Mouse (Mus musculus) c-Kit-positive CD71-positive TER-119-negative erythroid progenitor cells, embryonic 14.5 days (primary cell): ENCODE measurements around the gene Emc10.

Source experiments
- DNase-seq: peaks from one replicate; pipeline ENCODE4 v3.0.0-alpha.2; 2013; ENCODE audit warnings: low read depth

Gene Emc10

GRCm38 (mm10) chr7:44525126-44525832 is 28.9 kb upstream of the Emc10 start:
- no peak for DNase-seq

- DNase-seq, result no peak
Observed at GRCm38 (mm10) chr7:44524502-44524901, 28.2 kb upstream of the Emc10 start, which contains the start of gene Mybpc2. Gene Mybpc2, minus strand, starts transcription at chr7:44524656.

- no peak for DNase-seq
Observed at GRCm38 (mm10) chr7:44523056-44523455, 26.7 kb upstream of the Emc10 start.

GRCm38 (mm10) chr7:44521710-44522109 is 25.4 kb upstream of the Emc10 start:
- DNase-seq, result no peak

GRCm38 (mm10) chr7:44520990-44521389 is 24.7 kb upstream of the Emc10 start:
- no peak for DNase-seq

GRCm38 (mm10) chr7:44519240-44519913 is 23.0 kb upstream of the Emc10 start:
- no peak for DNase-seq

- DNase-seq, result no peak
Observed at GRCm38 (mm10) chr7:44507491-44507890, 11.2 kb upstream of the Emc10 start.

GRCm38 (mm10) chr7:44501563-44502115 is 5.3 kb upstream of the Emc10 start:
- DNase-seq, result peak; percentile 50

- DNase-seq, result no peak
Observed at GRCm38 (mm10) chr7:44500046-44500445, 3.7 kb upstream of the Emc10 start.

GRCm38 (mm10) chr7:44498922-44499321 is 2.6 kb upstream of the Emc10 start:
- no peak for DNase-seq

GRCm38 (mm10) chr7:44497361-44498055 is 1.2 kb upstream of the Emc10 start:
- no peak for DNase-seq

- DNase-seq, result no peak
Observed at GRCm38 (mm10) chr7:44496771-44497109, 411 bp upstream of the Emc10 start.

- DNase-seq, result no peak
Observed at GRCm38 (mm10) chr7:44495086-44495485, 1.2 kb downstream of the Emc10 start.

- DNase-seq, result no peak
Observed at GRCm38 (mm10) chr7:44494681-44495080, 1.6 kb downstream of the Emc10 start.

GRCm38 (mm10) chr7:44492166-44492826 is 4.0 kb downstream of the Emc10 start:
- no peak for DNase-seq

GRCm38 (mm10) chr7:44491391-44491790 is 4.9 kb downstream of the Emc10 start:
- no peak for DNase-seq

- DNase-seq, result no peak
Observed at GRCm38 (mm10) chr7:44490281-44490680, 6.0 kb downstream of the Emc10 start.

- DNase-seq, result no peak
Observed at GRCm38 (mm10) chr7:44488545-44488944, 7.8 kb downstream of the Emc10 start.

- no peak for DNase-seq
Observed at GRCm38 (mm10) chr7:44487936-44488335, 8.4 kb downstream of the Emc10 start.

GRCm38 (mm10) chr7:44486927-44487575 is 9.3 kb downstream of the Emc10 start:
- DNase-seq, result no peak

GRCm38 (mm10) chr7:44485572-44486195 is 10.6 kb downstream of the Emc10 start:
- no peak for DNase-seq
